Mouse (Mus musculus) spleen, postnatal 4 days (tissue): ENCODE results near the gene Plekhg6.
A peak's percentile ranks its signal among the peaks of the same experiment; 100 is the strongest.

ENCODE experiments used
- DNase-seq, 2 experiments: peaks; one replicate each; pipeline ENCODE4 v3.0.0; 2022; ENCODE audit warnings: low spot score in 2 of 2

Gene Plekhg6

DNA sequence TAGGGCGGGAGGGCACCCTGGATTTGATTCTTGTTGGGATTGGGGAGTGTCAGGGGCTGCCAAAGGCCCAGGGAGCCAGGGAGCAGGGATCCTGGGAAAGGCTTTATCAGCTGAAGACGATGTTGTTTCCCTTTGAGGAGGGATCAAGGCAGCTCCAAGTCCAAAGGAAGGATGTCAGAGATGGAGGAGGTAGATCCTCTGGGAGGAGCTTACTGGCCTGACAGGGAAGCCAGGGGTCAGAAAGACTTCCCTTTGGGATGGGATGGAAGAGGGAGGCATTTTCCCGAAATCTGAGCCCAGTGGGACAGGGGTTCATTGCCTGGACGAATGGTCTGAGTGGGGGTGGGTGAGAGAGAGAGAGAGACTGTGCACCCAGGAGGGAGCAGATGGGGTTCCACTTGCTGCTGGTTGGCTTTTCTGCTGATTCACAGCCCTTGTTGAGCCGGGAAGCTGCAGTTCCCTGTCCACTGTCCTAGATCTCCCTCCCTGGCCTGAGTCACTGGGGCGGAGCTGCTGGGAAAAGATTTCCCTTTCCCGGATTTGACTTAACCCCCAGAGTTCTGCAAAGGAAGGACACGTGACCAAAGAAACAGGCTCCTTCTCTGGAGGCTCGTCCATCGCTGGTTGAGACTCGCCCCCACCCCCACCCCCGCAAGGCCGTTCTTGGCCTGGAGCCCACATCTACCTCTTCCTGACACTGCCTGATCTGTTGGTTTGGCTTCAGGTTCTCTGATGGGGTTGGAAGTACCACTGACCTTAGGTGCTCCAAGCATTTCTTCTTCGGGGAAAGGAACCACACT lies 26.0 kb downstream of the Plekhg6 start:
- DNase-seq: no peak

DNA sequence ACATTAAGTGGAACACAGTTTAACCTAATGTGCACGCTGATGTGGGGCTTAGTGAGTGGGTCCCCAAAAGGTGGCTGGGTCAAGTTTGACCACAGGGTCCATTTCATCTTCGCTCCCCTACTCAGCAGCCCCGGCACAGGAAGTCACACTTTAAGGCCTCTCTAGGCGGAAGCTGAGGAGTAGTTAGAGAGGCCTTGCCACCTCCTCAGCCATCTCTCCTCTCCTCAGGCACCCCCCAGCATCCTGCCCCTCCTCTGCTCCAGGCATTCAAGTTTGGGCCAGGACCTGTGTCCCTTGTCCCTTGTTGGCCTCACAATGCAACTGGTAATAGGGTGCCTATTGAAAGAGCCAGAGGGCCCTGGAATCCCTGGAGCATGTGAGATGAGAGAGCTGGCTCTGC lies 26.9 kb downstream of the Plekhg6 start:
- DNase-seq: no peak

- DNase-seq: no peak
These were observed 27.4 kb downstream of the Plekhg6 start for GRCm38 (mm10) chr6:125353221-125353620.

- no peak for DNase-seq
These were observed 27.8 kb downstream of the Plekhg6 start for GRCm38 (mm10) chr6:125352811-125353210.

DNA sequence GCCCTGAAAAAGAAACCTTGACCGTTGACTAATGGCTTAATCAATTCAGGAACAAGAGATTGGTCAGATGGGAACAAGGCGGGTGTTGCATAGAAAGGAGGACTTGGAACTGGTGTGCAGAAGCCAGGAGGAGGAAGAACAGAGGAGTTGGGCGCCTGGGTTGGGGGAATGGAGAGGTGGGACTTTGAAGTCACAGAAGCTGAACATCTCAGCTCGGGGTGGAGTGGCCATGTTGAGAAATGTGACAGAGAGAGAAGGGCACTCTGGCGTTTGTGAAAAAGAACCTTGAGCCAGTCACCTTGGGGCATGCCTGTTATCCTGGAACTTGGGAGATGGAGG lies 28.6 kb downstream of the Plekhg6 start:
- DNase-seq: no peak

DNA sequence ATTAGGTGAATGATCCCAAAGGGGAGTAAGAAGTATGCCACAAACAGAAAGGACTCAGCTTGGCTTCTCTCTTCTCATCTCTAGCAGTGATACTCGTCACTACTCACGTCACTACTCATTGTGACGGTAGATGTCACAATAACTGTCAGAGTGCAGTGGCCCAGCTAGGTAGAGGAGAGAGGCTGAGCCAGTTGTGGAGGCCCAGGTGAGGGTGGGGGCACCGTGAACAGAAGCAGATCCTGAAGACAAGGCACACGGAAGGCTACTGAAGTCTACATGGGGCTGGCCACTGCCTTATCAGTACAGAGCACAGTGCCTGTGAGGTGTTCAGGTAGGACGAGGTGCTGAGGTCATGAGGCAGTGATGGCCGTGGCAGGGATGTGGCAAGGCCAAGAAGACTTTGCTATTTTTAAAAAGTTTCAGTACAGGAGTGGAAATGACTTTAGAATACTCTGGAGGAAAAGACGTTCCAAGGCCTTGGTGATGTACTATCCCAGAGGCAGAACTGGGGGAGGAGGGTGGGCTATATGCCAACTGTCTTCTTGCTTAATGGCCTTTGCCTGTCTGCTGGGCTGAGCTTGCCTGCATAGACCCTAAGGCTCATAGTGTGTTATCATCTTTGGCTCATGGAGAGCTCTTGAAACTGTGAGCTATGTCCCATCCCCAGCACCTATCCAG lies 29.1 kb downstream of the Plekhg6 start:
- DNase-seq: no peak

- DNase-seq: no peak
These were observed 29.6 kb downstream of the Plekhg6 start for GRCm38 (mm10) chr6:125350995-125351324.

GRCm38 (mm10) chr6:125350231-125350994 lies 30.2 kb downstream of the Plekhg6 start:
- DNase-seq: no peak

DNA sequence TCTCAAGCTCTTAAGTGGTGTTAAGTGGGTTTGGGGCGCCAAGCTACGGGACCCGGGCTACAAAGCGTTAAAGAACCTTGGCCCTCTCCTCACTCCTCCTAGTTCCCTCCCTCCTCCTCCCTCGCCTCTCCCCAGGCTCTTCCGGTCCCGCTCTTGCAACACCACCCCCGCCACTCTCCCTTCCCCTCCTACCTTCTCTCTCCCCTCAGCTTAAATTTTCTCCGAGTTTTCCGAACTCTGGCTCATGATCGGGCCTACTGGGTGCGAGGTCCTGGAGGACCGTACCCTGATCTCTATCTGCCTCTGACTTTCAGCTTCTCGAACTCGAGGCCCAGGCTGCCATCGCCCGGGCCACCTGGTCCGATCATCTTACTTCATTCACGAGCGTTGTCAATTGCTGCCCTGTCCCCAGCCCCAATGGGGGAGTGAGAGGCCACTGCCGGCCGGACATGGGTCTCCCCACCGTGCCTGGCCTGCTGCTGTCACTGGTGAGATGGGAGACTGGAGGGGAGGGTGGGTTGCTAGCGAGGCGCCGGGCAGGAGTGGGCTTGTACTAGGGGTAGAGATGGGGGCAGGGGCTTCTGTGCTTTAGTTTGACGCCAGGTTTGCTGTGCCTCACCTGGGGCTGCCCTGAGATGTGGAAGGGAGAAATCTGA lies 30.9 kb downstream of the Plekhg6 start:
- DNase-seq: peak in 1 of 2 experiments; percentile 41

GRCm38 (mm10) chr6:125348721-125349574 lies 31.6 kb downstream of the Plekhg6 start, which contains the start of gene Tnfrsf1a:
TSS of gene Tnfrsf1a (plus strand) at chr6:125349362.
- no peak for DNase-seq

GRCm38 (mm10) chr6:125346029-125346428 lies 34.6 kb downstream of the Plekhg6 start:
- no peak for DNase-seq

DNA sequence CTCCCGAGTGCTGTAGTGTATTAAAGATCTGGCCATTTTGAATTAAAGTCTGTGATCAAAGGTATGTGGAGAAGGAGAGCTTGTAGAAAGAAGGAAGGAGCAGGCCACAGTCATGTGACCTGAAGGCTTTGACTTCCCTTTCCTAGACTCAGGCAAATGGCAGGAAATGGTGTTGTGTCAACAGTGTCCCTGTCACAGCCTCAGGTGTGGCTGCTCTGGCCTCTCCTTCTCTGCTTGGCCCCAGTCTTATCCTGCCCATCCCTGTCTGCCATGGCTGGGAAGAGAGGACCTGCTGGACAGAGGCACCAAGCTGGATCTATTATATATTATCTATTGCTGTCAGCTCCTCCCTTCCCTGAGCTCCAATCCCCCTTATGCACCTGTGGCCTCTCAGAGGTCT lies 35.0 kb downstream of the Plekhg6 start:
- no peak for DNase-seq

GRCm38 (mm10) chr6:125344866-125345265 lies 35.7 kb downstream of the Plekhg6 start:
- no peak for DNase-seq

GRCm38 (mm10) chr6:125344084-125344483 lies 36.5 kb downstream of the Plekhg6 start:
- DNase-seq: no peak

DNA sequence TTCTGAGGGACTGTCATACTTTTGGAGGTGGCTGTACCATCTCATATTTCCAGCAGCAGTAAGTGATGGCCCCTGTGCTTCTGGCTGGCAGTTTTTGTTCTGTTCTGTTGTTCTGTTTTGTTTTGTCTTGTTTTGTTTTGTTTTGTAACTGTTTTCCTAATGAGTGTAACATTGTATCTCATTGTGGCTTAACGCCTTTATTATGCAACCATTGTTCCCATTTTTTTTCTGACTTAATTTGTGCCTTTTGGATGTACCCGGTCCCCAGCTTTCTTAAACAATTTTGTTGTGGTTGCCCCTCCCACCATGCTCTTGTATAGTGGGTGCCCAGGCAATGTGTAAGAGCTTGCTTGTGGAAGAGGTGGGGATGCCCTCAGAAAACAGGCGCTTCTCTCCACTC lies 38.4 kb downstream of the Plekhg6 start:
- DNase-seq: no peak

DNA sequence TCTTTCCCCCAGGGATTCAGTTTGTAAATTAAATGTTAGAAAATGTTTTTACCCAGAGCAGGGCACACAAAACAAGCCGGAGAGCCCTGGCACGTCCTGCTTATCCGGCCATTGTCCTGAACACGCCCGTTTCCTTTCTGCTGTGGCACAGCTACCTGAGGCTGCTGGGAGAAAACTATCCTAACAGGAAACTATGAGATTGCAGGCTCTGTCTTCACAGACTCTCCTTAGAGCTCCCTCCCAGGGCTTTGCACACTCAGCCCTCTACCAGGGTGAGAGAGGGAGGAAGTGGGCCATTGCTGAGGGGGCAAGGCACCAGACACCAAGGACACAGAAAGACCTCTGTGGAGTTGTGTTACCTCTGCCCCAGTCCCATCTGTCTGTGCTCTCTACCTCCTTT lies 40.3 kb downstream of the Plekhg6 start:
- DNase-seq: no peak

DNA sequence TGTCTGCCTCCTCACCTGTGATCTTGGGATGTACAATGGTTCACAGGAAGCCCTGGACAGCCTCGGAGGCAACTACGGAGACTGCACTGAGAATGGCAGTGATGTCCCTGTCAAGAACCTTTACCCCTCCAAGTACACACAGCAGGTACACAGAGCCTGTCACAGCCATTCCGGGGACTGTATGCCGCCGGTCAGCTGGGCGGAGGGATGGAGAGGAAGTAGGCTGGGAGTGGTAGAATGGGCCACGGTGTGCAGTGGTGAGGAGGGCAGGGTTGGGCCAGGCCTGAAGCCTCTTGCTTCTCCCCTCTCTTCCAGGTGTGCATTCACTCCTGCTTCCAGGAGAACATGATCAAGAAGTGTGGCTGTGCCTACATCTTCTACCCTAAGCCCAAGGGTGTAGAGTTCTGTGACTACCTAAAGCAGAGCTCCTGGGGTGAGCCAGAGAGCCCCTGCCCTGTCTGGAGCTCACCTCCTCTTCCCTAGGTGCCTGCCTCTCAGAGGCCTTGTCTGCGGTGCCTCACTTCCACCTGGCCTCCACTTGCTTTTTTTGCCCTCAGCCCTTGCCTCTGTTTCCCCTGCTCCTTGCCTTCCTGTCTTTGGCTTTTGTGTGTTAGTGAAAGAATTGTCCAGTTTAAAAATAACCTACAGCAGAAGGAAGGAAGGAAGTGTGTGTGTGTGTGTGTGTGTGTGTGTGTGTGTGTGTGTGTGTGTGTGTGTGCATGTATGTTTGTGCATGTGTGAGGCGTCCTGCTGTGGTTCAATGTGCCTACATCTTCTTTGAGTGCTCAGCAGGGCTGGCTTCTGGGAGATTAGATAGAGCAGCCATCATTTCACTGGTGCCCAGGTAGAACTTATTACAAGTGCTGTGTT lies 41.6 kb downstream of the Plekhg6 start:
- no peak for DNase-seq

DNA sequence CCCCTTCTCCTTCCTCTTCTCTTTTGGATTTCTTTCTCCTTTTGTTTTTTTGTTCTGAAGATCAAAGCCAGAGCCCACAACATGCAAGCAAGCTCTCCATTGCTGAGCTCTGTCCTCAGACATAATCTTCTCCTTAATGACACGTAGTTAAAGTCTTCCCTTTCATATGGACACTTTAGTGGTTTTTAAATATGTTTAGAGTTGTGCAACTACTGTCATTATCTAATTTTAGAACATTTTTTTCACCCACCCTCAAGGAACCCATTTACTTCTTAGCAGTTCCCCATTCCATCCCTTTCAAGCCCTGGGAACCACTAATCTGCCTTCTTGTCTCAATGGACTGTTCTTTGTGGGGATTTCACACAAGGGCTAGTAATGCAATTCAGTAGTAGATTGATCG lies 46.2 kb downstream of the Plekhg6 start:
- no peak for DNase-seq

DNA sequence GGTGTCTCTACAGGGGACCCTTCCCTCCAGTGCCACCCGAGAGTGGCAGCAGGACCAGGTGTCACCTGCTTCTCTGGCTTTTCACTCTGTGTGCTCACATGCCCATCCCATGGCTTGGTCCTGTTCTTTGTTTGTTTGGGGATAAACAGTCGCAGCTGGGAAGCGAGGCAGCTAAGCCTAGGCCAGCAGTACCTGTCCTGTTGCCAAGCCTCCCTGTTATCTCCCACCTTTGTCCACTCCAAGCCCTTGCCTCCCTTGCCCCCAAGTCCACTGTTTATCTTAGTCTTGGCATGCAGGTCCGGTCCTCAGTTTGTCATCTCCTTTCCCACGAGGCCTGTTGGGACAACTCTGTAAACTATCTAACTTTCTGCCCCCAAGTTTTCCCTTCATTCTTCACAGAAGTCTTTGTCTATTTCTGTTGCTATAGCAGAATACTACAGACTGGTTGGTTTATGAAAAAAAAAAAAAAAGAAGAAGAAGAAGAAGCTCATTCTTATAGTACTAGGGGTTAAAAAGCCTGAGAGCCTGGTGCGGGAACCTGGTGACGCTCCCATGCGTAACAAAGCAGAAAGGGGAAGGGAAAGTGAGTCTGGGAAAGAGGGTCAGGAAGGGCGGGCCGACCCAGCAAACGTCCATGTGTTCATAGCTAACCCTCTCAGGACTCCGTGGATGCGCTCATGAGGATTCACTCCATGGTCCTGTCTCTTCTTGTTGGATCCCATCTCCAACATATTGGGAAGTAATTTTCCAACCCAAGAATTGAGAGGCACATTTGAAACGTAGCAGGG lies 47.3 kb downstream of the Plekhg6 start:
- no peak for DNase-seq
